Mouse (Mus musculus) frontal cortex, postnatal 10 days (tissue): ENCODE measurements around the gene Tshz2.

Experiments
- DNase-seq, 2 experiments: peaks; one replicate each; pipeline ENCODE4 v3.0.0; 2022; ENCODE audit warnings: low spot score in 2 of 2, mixed read lengths in 1 of 2

Gene Tshz2

GRCm38 (mm10) chr2:169699141-169699540 lies 66.3 kb downstream of the Tshz2 start:
- DNase-seq: no peak

- no peak for DNase-seq
Observed at GRCm38 (mm10) chr2:169699862-169700511, 67.2 kb downstream of the Tshz2 start.

GRCm38 (mm10) chr2:169702725-169703486 lies 70.1 kb downstream of the Tshz2 start:
- no peak for DNase-seq

GRCm38 (mm10) chr2:169721793-169722326 lies 89.0 kb downstream of the Tshz2 start:
- no peak for DNase-seq

GRCm38 (mm10) chr2:169722341-169722740 lies 89.5 kb downstream of the Tshz2 start:
- DNase-seq: no peak

GRCm38 (mm10) chr2:169723645-169724462 lies 91.0 kb downstream of the Tshz2 start:
- no peak for DNase-seq

GRCm38 (mm10) chr2:169728651-169729280 lies 96.0 kb downstream of the Tshz2 start:
- no peak for DNase-seq

GRCm38 (mm10) chr2:169730551-169730996 lies 97.8 kb downstream of the Tshz2 start:
- no peak for DNase-seq

- DNase-seq: no peak
Observed at GRCm38 (mm10) chr2:169734053-169734452, 101.2 kb downstream of the Tshz2 start.

GRCm38 (mm10) chr2:169735475-169736406 lies 102.9 kb downstream of the Tshz2 start:
- DNase-seq: no peak

- DNase-seq: no peak
Observed at GRCm38 (mm10) chr2:169740996-169741395, 108.2 kb downstream of the Tshz2 start.

GRCm38 (mm10) chr2:169742791-169743190 lies 110.0 kb downstream of the Tshz2 start:
- no peak for DNase-seq

- DNase-seq: no peak
Observed at GRCm38 (mm10) chr2:169743294-169743693, 110.5 kb downstream of the Tshz2 start.

- no peak for DNase-seq
Observed at GRCm38 (mm10) chr2:169743910-169744309, 111.1 kb downstream of the Tshz2 start.

GRCm38 (mm10) chr2:169747114-169747642 lies 114.4 kb downstream of the Tshz2 start:
- DNase-seq: no peak

GRCm38 (mm10) chr2:169749331-169749945 lies 116.6 kb downstream of the Tshz2 start:
- DNase-seq: no peak

GRCm38 (mm10) chr2:169750574-169751491 lies 118.0 kb downstream of the Tshz2 start:
- DNase-seq: no peak

GRCm38 (mm10) chr2:169752126-169752525 lies 119.3 kb downstream of the Tshz2 start:
- DNase-seq: no peak

- DNase-seq: no peak
Observed at GRCm38 (mm10) chr2:169753432-169753831, 120.6 kb downstream of the Tshz2 start.
